In genomic region chr5:147752914-147753341, GRCm38 (mm10) we compare ENCODE assay signal across 8 mouse cellular contexts. TPM values are rescaled to one million over a fixed set of nuclear protein-coding genes. Genes with fewer than 3 reads are reported as not detected.
DNase-seq lines count a peak whose midpoint lies in the region; ATAC-seq and TF ChIP-seq lines count a peak whose summit lies in the region.

No protein-coding gene starts in this region.

- peak overlapping the region; percentile 63 for H3K27ac ChIP-seq in heart, adult 2 months
- H3K27ac ChIP-seq in kidney, adult 2 months (ENCODE audit: insufficient read depth, low read depth, low read length) = peak overlapping the region; percentile 56
- no peak overlapping the region for H3K27ac ChIP-seq in lung, embryonic 15.5 days
- no peak overlapping the region for H3K27ac ChIP-seq in stomach, postnatal 0 days (replicated peaks)

- H3K36me3 ChIP-seq in heart, adult 2 months (ENCODE audit: control insufficient read depth, insufficient read depth, low read length) = no peaks in the 10 kb centered on the region
- H3K36me3 ChIP-seq in kidney, adult 2 months (ENCODE audit: control insufficient read depth, insufficient read depth, low read length) = no peaks in the 10 kb centered on the region
- H3K36me3 ChIP-seq in lung, embryonic 15.5 days = no peaks in the 10 kb centered on the region
- H3K36me3 ChIP-seq in stomach, postnatal 0 days (ENCODE audit: control insufficient read depth, insufficient read depth, low read length) = no peaks in the 10 kb centered on the region

- no peaks in the 10 kb centered on the region for H3K9me3 ChIP-seq in lung, embryonic 15.5 days
- no peaks in the 10 kb centered on the region for H3K9me3 ChIP-seq in stomach, postnatal 0 days (ENCODE audit: control insufficient read depth, low read length)

- WGBS in heart, adult 2 months = 7% methylated on average over 25 of the region's 25 CpGs
- WGBS in kidney, adult 2 months = 5% methylated on average over 25 of the region's 25 CpGs
- 2% methylated on average over 25 of the region's 25 CpGs for WGBS in lung, embryonic 15.5 days
- 4% methylated on average over 25 of the region's 25 CpGs for WGBS in stomach, postnatal 0 days

- no peaks in the 10 kb centered on the region for H3K79me2 ChIP-seq in heart, adult 2 months (replicated peaks; ENCODE audit: control insufficient read depth, insufficient read depth, low read length)

- peak; percentile 55 for DNase-seq in adrenal gland, postnatal 14 days
- peak; percentile 68 for DNase-seq in heart, adult 2 months
- peak; percentile 87 for DNase-seq in kidney, adult 2 months
- DNase-seq in stomach, postnatal 0 days (ENCODE audit: low spot score) = peak; percentile 15
- no peak for DNase-seq in frontal cortex, adult 2 months (ENCODE audit: extremely low spot score in 1 of 2, low spot score in 1 of 2)
- DNase-seq in gastrocnemius, postnatal 10 days = no peak

- no peaks in the 10 kb centered on the region; the same call in 1 of the 2 replicates for H3K27me3 ChIP-seq in heart, adult 2 months (ENCODE audit: control insufficient read depth, insufficient read depth, low read length)
- no peaks in the 10 kb centered on the region for H3K27me3 ChIP-seq in kidney, adult 2 months (replicated peaks; ENCODE audit: control insufficient read depth, insufficient read depth, low read length)
- peaks cover 21% of the 10 kb centered on the region for H3K27me3 ChIP-seq in lung, embryonic 15.5 days
- no peaks in the 10 kb centered on the region; the same call in 1 of the 2 replicates for H3K27me3 ChIP-seq in stomach, postnatal 0 days (ENCODE audit: control insufficient read depth, insufficient read depth, low read length)

- H3K4me1 ChIP-seq in heart, adult 2 months (ENCODE audit: control insufficient read depth, insufficient read depth, low read length) = peaks cover 5% of the 10 kb centered on the region
- H3K4me1 ChIP-seq in kidney, adult 2 months (ENCODE audit: control insufficient read depth, insufficient read depth, low read length) = peaks cover 3% of the 10 kb centered on the region; the same call in 1 of the 2 replicates
- H3K4me1 ChIP-seq in lung, embryonic 15.5 days = peaks cover 33% of the 10 kb centered on the region
- peaks cover 3% of the 10 kb centered on the region; the same call in 1 of the 2 replicates for H3K4me1 ChIP-seq in stomach, postnatal 0 days (replicated peaks; ENCODE audit: control insufficient read depth, insufficient read depth)

- H3K4me2 ChIP-seq in lung, embryonic 15.5 days = peak overlapping the region; percentile 50
- peak overlapping the region; percentile 28 for H3K4me2 ChIP-seq in stomach, postnatal 0 days (replicated peaks; ENCODE audit: low read depth)

- 0 out of 2 replicates have a peak, but pooled peaks have one; percentile 48 for ATAC-seq in lung, embryonic 15.5 days (ENCODE audit: borderline replicate concordance, extremely low read depth, low FRiP score, low TSS enrichment)
- 0 out of 2 replicates have a peak, but pooled peaks have one; percentile 49 for ATAC-seq in stomach, postnatal 0 days (ENCODE audit: low FRiP score, low TSS enrichment)
- no peak for ATAC-seq in megakaryocyte progenitor cell, adult 5-6 weeks (replicated peaks; ENCODE audit: poor library complexity)

- TF ChIP-seq EP300 in heart, adult 2 months (IDR thresholded peaks at IDR 0.05; ENCODE audit: insufficient read depth, low read depth, low read length) = peak; percentile 77
- no peak for TF ChIP-seq EP300 in stomach, postnatal 0 days (optimal IDR thresholded peaks at IDR 0.05)

- no peak for TF ChIP-seq POLR2A in heart, adult 2 months (IDR thresholded peaks at IDR 0.05; ENCODE audit: insufficient read depth, low read depth, low read length)
- TF ChIP-seq POLR2A in kidney, adult 2 months (IDR thresholded peaks at IDR 0.05; ENCODE audit: low read depth, low read length) = no peak

- peak overlapping the region; percentile 36 for H3K4me3 ChIP-seq in heart, adult 2 months
- H3K4me3 ChIP-seq in kidney, adult 2 months (ENCODE audit: insufficient read depth, low read depth, low read length) = no peak overlapping the region; the same call in 1 of the 2 replicates
- peak overlapping the region; percentile 26 for H3K4me3 ChIP-seq in lung, embryonic 15.5 days
- peak overlapping the region; percentile 8; the same call in 1 of the 2 replicates for H3K4me3 ChIP-seq in stomach, postnatal 0 days (ENCODE audit: low read depth, low read length)

- H3K9ac ChIP-seq in heart, adult 2 months (ENCODE audit: low read depth, low read length) = no peak overlapping the region
- no peak overlapping the region for H3K9ac ChIP-seq in lung, embryonic 15.5 days
- H3K9ac ChIP-seq in stomach, postnatal 0 days (ENCODE audit: low read length) = no peak overlapping the region

- TF ChIP-seq CTCF in heart, adult 2 months (IDR thresholded peaks at IDR 0.05) = no peak
- TF ChIP-seq CTCF in kidney, adult 2 months (conservative IDR thresholded peaks at IDR 0.05; ENCODE audit: insufficient read depth, insufficient read length, low read depth, low read length) = no peak
- no peak for TF ChIP-seq CTCF in stomach, postnatal 0 days (IDR thresholded peaks at IDR 0.05; ENCODE audit: low read depth)

- intact Hi-C loops in heart, adult 2 months (cut with DNase I) = loop anchor here (2.0 to 5.0 kb wide), 2 partner anchors 94 to 171 kb away; no protein-coding TSS in a partner anchor

RNA-seq across cellular contexts. Expression of gene Flt1, which starts 27.1 kb away (rescaled TPM):
- total RNA-seq in adrenal gland, postnatal 14 days (2021) = 56.2 and 60.0 TPM in 2 replicates
- 10 to 100 TPM; 82.1 to 88.3 TPM for total RNA-seq in heart, adult 2 months (2021)
- 20.5 and 30.6 TPM in 2 replicates for polyA plus RNA-seq in heart, adult 2 months (2012; rRNA removed)
- 14.9 and 17.5 TPM in 2 replicates for polyA plus RNA-seq in kidney, adult 2 months (2012; rRNA removed)
- polyA plus RNA-seq in lung, embryonic 15.5 days (2015; fragmentation: Nextera tagmentation; extraction: Ambion mirVana) = 17.6 and 19.0 TPM in 2 replicates
- 3.9 and 4.3 TPM in 2 replicates for polyA plus RNA-seq in stomach, postnatal 0 days (2015; fragmentation: Nextera tagmentation; extraction: Ambion mirVana)
- 26.1 and 29.7 TPM in 2 replicates for polyA plus RNA-seq in frontal cortex, adult 2 months (2012; rRNA removed)
- 2.5 and 3.1 TPM in 2 replicates for total RNA-seq in megakaryocyte progenitor cell, adult 5-6 weeks (2015)
- 2.5 and 3.7 TPM in 2 replicates for total RNA-seq in megakaryocyte progenitor cell, adult 5-6 weeks (2017)
- total RNA-seq in gastrocnemius, postnatal 10 days (2021) = 10 to 100 TPM; 14.7 to 17.8 TPM

Comparison
In these comparisons a context has a peak if more than half of its experiments do, and no peak if none do; other contexts are left out.
1. DNase-seq: peak in adrenal gland, postnatal 14 days (single experiment), heart, adult 2 months (2 of 2), kidney, adult 2 months (single experiment) and stomach, postnatal 0 days (single experiment); none in frontal cortex, adult 2 months (0 of 2) and gastrocnemius, postnatal 10 days (single experiment).
2. H3K27ac ChIP-seq: peak in heart, adult 2 months (single experiment) and kidney, adult 2 months (single experiment); none in lung, embryonic 15.5 days (single experiment) and stomach, postnatal 0 days (single experiment).